Mouse (Mus musculus): ENCODE measurements around the gene Abi3bp. TPM values are rescaled to one million over a fixed set of nuclear protein-coding genes. Genes with fewer than 3 reads are reported as not detected.

Gene Abi3bp
- polyA plus RNA-seq, 1 experiment from 2014 or later, result 0.66 TPM

DNA sequence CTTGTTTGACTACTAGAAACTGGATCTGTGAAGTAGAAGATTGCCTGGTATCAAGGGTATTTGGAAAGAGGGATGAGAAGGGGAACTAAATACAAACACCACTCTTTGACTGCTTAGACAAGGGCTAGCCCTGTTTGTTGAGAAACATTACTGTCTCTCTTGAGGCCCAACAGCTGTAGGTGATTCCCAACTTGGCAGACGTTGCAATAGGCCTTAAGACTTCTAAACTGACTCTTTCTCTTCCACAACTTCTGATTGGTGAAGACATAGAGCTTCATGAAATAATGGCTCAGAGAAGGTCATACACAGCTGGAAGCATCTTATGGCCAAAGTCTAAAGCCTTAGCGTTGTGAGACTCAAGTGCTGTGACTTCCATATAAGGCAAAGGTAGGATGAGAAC, 26.2 kb upstream of the Abi3bp start:
- TF ChIP-seq EP300 (IDR thresholded peaks at IDR 0.05; ENCODE audit: low read depth) (no peak), CTCF (IDR thresholded peaks at IDR 0.05; ENCODE audit: low read depth) (no peak)
- Histone ChIP-seq H3K4me1 (ENCODE audit: insufficient read depth) (no peaks in the 10 kb centered on the region), H3K36me3 (replicated peaks; ENCODE audit: insufficient read depth, low read length) (no peaks in the 10 kb centered on the region), H3K4me2 (ENCODE audit: low read depth, low read length) (no peak overlapping the region), H3K27ac (ENCODE audit: low read depth) (no peak overlapping the region), H3K27me3 (ENCODE audit: insufficient read depth, low read length) (no peaks in the 10 kb centered on the region), H3K4me3 (ENCODE audit: low read depth, low read length) (no peak overlapping the region), H3K9me3 (ENCODE audit: low read length) (no peaks in the 10 kb centered on the region; the same call in 1 of the 2 replicates), H3K9ac (replicated peaks) (no peak overlapping the region)
- WGBS (ENCODE audit: insufficient replicate concordance), result 62% methylated on average over 2 of the region's 2 CpGs
- no peak for ATAC-seq
- DNase-seq, result no peak

- no peak for TF ChIP-seq EP300 (IDR thresholded peaks at IDR 0.05; ENCODE audit: low read depth)
- TF ChIP-seq CTCF (IDR thresholded peaks at IDR 0.05; ENCODE audit: low read depth), result no peak
- no peak for DNase-seq
- WGBS (ENCODE audit: insufficient replicate concordance), result 32% methylated on average over 1 of the region's 1 CpGs
- H3K4me1 ChIP-seq (ENCODE audit: insufficient read depth), result no peaks in the 10 kb centered on the region
- H3K4me2 ChIP-seq (ENCODE audit: low read depth, low read length), result no peak overlapping the region
- H3K4me3 ChIP-seq (ENCODE audit: low read depth, low read length), result no peak overlapping the region
- no peak overlapping the region for H3K9ac ChIP-seq (replicated peaks)
- no peak for ATAC-seq
- H3K27ac ChIP-seq (ENCODE audit: low read depth), result no peak overlapping the region
- H3K36me3 ChIP-seq (replicated peaks; ENCODE audit: insufficient read depth, low read length), result no peaks in the 10 kb centered on the region
- H3K9me3 ChIP-seq (ENCODE audit: low read length), result no peaks in the 10 kb centered on the region; the same call in 1 of the 2 replicates
- no peaks in the 10 kb centered on the region for H3K27me3 ChIP-seq (ENCODE audit: insufficient read depth, low read length)
These were observed 25.8 kb upstream of the Abi3bp start for GRCm38 (mm10) chr16:56451923-56452322.

DNA sequence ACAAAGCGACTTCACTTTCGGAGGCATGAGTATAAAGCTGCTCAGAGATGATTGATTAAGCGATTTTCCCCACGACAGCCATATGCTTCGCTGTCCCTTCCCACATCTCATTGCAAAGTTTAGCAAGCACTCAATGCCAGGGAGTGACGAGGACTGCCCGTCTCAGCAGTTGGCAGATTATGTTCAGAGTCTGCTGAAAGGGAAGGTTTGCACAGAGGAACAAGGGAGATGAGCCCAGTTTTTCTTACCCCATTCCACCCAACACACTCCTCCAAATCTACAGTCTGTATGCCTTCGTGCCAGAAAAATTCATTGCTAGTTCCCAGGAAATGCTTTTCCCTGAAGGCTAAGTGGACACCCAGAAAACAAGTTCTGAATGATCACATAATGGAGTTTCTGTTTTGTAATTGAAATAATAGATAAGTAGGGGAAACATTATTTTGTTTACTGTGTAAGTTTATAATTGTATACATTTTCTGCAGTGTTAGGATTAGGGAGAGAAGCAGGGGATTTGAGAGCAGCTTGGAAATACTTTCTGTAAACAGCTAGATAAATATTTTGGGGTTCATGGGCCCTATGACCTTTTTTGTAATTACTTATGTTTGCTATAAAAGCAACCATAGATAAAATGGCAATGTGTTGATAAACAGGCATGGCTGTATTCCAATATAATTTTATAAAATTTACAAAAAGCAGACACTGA, 19.5 kb upstream of the Abi3bp start:
- Histone ChIP-seq H3K9ac (replicated peaks) (no peak overlapping the region), H3K9me3 (ENCODE audit: low read length) (no peaks in the 10 kb centered on the region), H3K4me1 (ENCODE audit: insufficient read depth) (no peaks in the 10 kb centered on the region), H3K4me2 (ENCODE audit: low read depth, low read length) (no peak overlapping the region), H3K4me3 (ENCODE audit: low read depth, low read length) (no peak overlapping the region), H3K27ac (ENCODE audit: low read depth) (no peak overlapping the region), H3K27me3 (ENCODE audit: insufficient read depth, low read length) (no peaks in the 10 kb centered on the region), H3K36me3 (replicated peaks; ENCODE audit: insufficient read depth, low read length) (no peaks in the 10 kb centered on the region)
- DNase-seq (no peak), ATAC-seq (no peak)
- WGBS (ENCODE audit: insufficient replicate concordance), result 76% methylated on average over 8 of the region's 8 CpGs
- no peak for TF ChIP-seq CTCF (IDR thresholded peaks at IDR 0.05; ENCODE audit: low read depth)
- no peak for TF ChIP-seq EP300 (IDR thresholded peaks at IDR 0.05; ENCODE audit: low read depth)

GRCm38 (mm10) chr16:56473160-56473559, 4.5 kb upstream of the Abi3bp start:
- 79% methylated on average over 2 of the region's 2 CpGs for WGBS (ENCODE audit: insufficient replicate concordance)
- Histone ChIP-seq H3K4me1 (ENCODE audit: insufficient read depth) (no peaks in the 10 kb centered on the region), H3K9me3 (ENCODE audit: low read length) (no peaks in the 10 kb centered on the region), H3K9ac (replicated peaks) (no peak overlapping the region), H3K4me3 (ENCODE audit: low read depth, low read length) (no peak overlapping the region), H3K4me2 (ENCODE audit: low read depth, low read length) (no peak overlapping the region), H3K36me3 (replicated peaks; ENCODE audit: insufficient read depth, low read length) (no peaks in the 10 kb centered on the region), H3K27me3 (ENCODE audit: insufficient read depth, low read length) (no peaks in the 10 kb centered on the region), H3K27ac (ENCODE audit: low read depth) (no peak overlapping the region)
- TF ChIP-seq EP300 (IDR thresholded peaks at IDR 0.05; ENCODE audit: low read depth), result no peak
- no peak for TF ChIP-seq CTCF (IDR thresholded peaks at IDR 0.05; ENCODE audit: low read depth)
- DNase-seq, result no peak
- no peak for ATAC-seq

GRCm38 (mm10) chr16:56475676-56476075, 2.0 kb upstream of the Abi3bp start:
- 72% methylated on average over 5 of the region's 5 CpGs for WGBS (ENCODE audit: insufficient replicate concordance)

DNA sequence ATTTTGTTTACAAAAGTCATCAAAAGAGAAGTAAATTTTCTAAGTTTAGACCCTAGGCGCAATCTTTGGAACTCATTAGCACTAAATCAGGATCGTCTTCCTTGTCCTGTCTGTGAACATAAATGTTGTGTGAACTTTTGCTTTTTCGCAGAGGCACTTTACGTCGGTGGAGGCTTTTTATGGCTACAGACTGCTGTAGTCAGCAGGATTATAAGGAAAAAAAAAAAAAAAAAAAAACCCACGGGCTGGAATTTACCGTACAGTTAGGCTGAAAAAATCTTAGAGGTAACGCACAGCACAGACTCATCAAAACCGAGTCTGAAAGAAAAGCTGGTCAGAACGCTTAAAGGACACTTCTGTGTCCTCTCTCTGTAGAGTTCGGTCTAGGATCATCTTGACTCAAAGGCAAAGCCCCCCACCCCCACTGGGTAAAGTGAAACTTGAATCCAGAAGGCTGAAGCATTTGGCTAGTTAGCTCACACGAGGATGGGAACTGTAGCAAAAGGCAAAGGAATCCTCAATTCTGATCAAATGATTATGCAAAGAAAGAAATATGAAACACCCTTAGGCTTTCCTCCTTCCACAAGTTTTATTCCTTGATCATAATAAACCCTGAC, 1.0 kb downstream of the Abi3bp start:
- no peak for ATAC-seq
- H3K4me3 ChIP-seq (ENCODE audit: low read depth, low read length), result no peak overlapping the region

More at GRCm38 (mm10) chr16:56475676-56476075, 2.0 kb upstream of the Abi3bp start:
- DNase-seq (no peak), ATAC-seq (no peak)
- Histone ChIP-seq H3K9ac (replicated peaks) (no peak overlapping the region), H3K4me1 (ENCODE audit: insufficient read depth) (no peaks in the 10 kb centered on the region), H3K36me3 (replicated peaks; ENCODE audit: insufficient read depth, low read length) (no peaks in the 10 kb centered on the region), H3K4me3 (ENCODE audit: low read depth, low read length) (no peak overlapping the region), H3K4me2 (ENCODE audit: low read depth, low read length) (no peak overlapping the region), H3K9me3 (ENCODE audit: low read length) (no peaks in the 10 kb centered on the region), H3K27ac (ENCODE audit: low read depth) (no peak overlapping the region), H3K27me3 (ENCODE audit: insufficient read depth, low read length) (no peaks in the 10 kb centered on the region)
- TF ChIP-seq CTCF (IDR thresholded peaks at IDR 0.05; ENCODE audit: low read depth), result no peak
- TF ChIP-seq EP300 (IDR thresholded peaks at IDR 0.05; ENCODE audit: low read depth), result no peak

More for the DNA sequence above, 1.0 kb downstream of the Abi3bp start:
- TF ChIP-seq CTCF (IDR thresholded peaks at IDR 0.05; ENCODE audit: low read depth), result no peak
- TF ChIP-seq EP300 (IDR thresholded peaks at IDR 0.05; ENCODE audit: low read depth), result no peak
- peak overlapping the region; percentile 35 for H3K4me2 ChIP-seq (ENCODE audit: low read depth, low read length)
- H3K27me3 ChIP-seq (ENCODE audit: insufficient read depth, low read length), result no peaks in the 10 kb centered on the region
- no peak overlapping the region for H3K9ac ChIP-seq (replicated peaks)
- no peak for DNase-seq
- no peaks in the 10 kb centered on the region for H3K4me1 ChIP-seq (ENCODE audit: insufficient read depth)
- H3K36me3 ChIP-seq (replicated peaks; ENCODE audit: insufficient read depth, low read length), result no peaks in the 10 kb centered on the region
- 41% methylated on average over 12 of the region's 12 CpGs for WGBS (ENCODE audit: insufficient replicate concordance)
- H3K27ac ChIP-seq (ENCODE audit: low read depth), result no peak overlapping the region
- no peaks in the 10 kb centered on the region for H3K9me3 ChIP-seq (ENCODE audit: low read length)
